Mouse (Mus musculus): ENCODE results near the gene Gps1.
"Not testable (repeated sequence)": the region's sequence is repeated elsewhere in the genome, so short reads cannot be mapped to it uniquely, and the experiment has no call there.

Gene Gps1

GRCm38 (mm10) chr11:120784064-120784791 lies at the start of gene Gps1, which contains the start of gene Rfng:
Gene Gps1, plus strand, starts transcription at chr11:120784272.
Gene Rfng, minus strand, starts transcription at chr11:120784207.
- peak; percentile 80 to 82 for DNase-seq (ENCODE audit: low spot score in 2 of 2)

- DNase-seq (ENCODE audit: low spot score in 2 of 2), result no peak
Observed at GRCm38 (mm10) chr11:120736424-120736823, 47.6 kb upstream of the Gps1 start.

DNA sequence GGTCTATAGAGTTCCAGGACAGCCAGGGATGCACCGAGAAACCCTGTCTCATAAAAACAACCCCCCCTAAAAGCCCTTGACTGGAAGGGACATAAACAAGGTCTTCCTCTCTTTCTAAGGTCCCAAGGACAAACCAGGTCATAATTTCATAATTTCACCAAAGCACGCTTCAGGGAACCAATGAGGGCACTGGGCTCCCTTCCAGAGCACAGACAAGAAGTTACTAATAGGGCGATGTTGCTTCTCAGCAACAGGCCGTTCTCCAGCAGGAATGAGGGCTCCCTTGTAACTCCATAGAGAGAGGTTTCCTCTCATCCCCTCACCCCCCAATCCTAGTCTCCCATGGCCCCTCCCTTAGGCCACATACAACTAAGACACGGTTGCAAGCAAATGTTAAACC lies 43.1 kb upstream of the Gps1 start:
- DNase-seq (ENCODE audit: low spot score in 2 of 2), result no peak

- no peak for DNase-seq (ENCODE audit: low spot score in 2 of 2)
Observed at GRCm38 (mm10) chr11:120744121-120744701, 39.9 kb upstream of the Gps1 start.

GRCm38 (mm10) chr11:120747974-120748373 lies 36.1 kb upstream of the Gps1 start:
- no peak for DNase-seq (ENCODE audit: low spot score in 2 of 2)

DNA sequence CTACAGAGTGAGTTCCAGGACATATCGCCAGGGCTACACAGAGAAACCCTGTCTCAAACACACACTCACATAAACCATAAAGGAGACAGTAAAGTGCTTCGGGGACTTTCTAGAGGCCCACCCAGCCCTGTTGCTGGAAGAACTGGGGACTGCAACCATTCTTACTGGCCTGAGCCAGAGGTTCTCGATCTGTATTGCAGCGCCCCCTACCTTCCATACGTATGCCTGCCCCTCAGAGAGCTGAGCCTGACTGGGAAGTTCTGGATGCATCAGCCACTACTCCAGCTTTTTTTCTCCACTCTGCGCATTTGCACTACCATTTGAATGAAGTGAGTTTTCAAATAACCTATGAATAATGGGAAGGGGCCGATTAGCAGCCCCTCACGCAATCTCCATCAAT lies 34.6 kb upstream of the Gps1 start:
- DNase-seq (ENCODE audit: low spot score in 2 of 2), result no peak

DNA sequence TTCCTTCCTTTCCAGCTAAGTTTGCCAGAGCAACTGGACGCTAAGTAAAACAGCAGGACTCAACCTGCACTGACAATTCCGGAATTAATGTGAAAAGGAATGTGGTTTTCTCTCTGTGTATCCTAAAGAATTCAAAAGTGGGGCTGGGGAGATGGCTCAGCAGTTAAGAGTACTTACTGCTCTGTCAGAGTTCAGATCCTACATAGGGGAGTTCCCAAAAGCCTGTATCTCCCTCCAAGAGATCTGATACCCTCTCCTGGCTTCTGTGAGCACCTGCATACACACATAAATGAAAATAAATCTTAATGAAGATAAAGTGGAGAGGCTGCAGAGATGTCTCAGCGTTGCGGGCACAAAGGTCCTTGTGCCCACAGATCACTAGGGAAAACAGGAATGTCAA lies 32.5 kb upstream of the Gps1 start:
- no peak for DNase-seq (ENCODE audit: low spot score in 2 of 2)

GRCm38 (mm10) chr11:120760236-120760635 lies 23.8 kb upstream of the Gps1 start:
- no peak for DNase-seq (ENCODE audit: low spot score in 2 of 2)

DNA sequence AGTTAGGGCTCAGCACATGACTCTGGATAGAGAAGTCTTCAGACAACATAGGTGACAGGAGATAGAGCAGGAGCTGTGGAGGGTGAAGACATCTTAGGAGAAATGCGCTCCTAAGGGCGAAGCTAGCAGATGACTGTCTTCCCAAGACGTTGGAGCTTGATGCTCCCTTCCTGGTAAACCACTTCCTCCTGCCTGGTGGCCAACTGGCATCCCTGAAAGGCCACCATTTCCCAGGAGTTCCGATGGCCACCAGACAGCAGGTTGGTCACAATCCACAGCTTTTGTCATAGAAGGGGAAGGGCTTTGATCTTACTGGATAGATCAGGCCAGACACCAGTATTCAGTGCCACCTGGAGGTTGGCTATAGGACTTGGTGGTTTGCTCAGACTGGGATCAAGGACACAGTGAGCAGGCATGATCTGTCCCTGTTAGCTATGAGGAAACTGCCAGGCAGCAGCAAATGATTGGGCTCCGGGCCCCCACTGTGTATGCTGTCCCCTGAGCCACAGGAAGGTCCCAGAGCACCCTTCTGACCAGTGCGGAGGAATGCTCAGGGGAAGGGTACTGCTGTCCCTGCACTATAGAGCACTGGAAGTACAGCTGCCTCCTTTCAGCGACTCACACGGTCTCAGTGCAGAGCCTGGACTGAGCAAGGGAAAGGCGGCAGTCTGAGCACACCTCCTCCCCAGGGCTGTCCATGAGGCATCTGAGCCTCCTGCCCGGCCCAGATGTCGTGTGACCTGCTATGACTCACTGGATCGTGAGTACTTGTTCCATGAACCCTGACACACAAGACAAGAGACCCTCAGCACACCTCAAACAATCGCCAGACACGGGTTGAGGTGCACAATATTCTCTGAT lies 22.0 kb upstream of the Gps1 start:
- DNase-seq (ENCODE audit: low spot score in 2 of 2), result no peak

DNA sequence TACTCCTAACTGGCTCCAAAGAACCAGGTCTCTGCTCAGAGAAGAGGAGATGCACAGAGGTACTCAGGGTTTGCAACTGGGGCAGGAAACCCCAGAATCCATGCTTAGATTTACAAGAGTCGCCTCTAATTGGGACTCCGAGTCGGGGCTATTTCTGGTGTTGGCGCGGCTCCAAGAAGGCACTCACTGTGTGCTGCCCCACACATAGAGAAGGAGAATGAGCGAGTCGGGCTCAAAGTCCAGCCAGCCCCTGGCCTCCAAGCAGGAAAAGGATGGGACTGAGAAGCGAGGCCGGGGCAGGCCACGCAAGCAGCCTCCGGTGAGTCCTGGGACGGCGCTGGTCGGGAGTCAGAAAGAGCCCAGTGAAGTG lies 21.4 kb upstream of the Gps1 start, which contains the start of gene Hmga1b:
Hmga1b (plus strand) TSS at position 123 of the 370 bp plus-strand sequence.
- not testable (repeated sequence) for DNase-seq (ENCODE audit: low spot score in 2 of 2)

DNA sequence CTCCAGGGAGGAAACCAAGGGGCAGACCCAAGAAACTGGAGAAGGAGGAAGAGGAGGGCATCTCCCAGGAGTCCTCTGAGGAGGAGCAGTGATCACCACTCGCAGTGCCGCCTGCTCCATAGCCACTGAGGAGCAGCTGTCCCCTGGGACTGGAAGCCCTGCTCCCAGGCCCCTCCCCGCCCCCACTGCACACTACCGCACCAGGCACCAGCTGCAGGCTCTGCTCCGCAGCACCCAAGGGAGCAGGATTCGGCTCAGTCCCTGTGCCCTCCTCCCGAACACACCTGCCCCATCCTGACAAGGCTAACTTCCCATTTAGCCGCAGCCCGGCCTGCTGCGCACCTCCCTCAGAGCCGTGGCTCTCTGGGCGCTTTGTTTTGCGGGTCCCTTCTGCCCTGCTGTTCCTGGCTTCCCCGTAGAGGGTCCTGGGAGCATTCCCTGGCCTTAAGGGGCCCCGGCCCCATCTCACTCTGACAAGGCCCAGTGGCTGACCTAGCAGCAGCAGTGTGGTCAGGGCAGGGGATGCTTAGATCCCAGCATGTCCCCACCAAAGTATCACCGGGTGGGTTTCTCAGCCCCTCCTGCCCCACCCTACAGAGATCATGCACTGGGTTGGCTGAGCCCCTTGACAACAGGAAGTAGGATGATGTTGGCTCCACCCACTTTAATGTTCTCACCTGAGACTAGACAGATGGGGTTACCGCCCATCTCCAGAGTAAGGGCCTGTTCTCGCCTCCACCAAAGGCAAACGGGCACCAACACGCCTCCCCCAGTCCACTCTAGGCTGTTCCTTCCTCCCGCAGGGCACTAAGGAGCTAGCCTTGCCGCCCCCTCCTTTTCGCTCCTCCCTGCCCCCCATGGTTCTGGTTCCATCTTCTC lies 20.7 kb upstream of the Gps1 start:
- DNase-seq (ENCODE audit: low spot score in 2 of 2), result not testable (repeated sequence)

DNA sequence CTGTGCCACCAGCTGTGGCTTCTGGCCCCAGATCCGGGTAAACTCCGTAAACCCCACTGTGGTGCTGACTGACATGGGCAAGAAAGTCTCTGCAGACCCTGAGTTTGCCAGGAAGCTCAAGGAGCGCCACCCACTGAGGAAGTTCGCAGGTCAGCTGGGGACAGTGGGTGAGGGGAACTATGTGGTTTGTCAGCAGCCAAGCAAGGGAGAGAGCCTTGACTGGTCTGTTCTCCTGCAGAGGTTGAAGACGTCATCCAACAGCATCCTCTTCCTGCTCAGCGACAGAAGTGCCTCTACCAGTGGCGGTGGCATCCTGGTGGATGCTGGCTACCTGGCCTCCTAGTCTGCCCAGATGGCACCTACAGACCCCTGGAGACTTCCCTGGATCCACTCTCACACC lies 17.0 kb upstream of the Gps1 start:
- not testable (repeated sequence) for DNase-seq (ENCODE audit: low spot score in 2 of 2)

- no peak for DNase-seq (ENCODE audit: low spot score in 2 of 2)
Observed at GRCm38 (mm10) chr11:120768206-120768605, 15.9 kb upstream of the Gps1 start.

DNA sequence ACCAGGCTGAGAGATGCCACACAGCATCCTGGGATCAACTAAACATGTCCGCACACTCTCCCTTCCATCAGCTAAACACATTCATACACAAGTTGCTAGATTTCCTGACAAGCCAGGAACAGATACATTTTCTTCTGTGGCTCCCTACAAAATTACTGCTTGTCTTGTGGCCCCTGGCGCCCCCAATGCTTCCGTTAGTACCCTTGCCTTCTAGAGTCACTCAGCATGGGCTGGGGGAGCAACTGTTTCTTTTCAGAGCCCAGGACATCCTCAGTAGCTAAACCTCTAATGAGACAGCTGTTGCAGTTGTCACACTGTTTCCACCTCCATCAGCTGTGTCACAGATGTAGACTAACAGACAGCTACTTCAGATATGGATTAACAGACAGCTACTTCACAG lies 11.3 kb upstream of the Gps1 start:
- no peak for DNase-seq (ENCODE audit: low spot score in 2 of 2)

DNA sequence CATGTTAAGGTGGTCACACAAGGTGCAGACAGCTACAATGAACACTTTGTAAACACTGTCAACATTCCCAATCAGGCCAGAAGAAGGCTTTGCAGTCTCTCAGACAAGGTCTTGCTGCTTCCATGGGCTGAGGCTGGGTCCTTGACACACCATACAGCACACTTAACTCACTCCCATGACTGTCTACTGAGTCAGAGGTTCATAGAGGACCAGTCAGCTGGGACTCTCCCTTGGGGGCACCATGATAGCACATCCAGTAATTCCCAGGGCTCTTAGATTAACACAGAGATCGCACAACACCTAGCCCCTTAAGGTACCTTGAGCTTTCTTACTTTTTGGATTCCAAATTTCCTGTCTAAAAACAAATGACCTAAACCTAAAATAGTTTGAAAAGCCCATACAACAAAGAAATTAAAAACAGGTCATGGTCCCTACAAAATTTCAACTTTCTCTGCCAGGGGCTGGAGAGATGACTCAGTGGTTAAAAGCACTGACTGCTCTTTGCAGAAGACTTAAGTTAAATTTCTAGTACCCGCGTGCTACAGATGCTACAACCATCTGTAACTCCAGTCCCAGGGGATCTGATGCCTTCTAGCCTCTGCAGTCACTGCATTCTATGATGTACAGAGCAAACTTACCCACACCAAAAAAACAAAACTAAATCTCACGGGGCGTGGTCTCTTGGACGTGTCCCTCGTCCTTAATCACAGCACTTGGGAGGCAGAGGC lies 10.4 kb upstream of the Gps1 start:
- no peak for DNase-seq (ENCODE audit: low spot score in 2 of 2)

DNA sequence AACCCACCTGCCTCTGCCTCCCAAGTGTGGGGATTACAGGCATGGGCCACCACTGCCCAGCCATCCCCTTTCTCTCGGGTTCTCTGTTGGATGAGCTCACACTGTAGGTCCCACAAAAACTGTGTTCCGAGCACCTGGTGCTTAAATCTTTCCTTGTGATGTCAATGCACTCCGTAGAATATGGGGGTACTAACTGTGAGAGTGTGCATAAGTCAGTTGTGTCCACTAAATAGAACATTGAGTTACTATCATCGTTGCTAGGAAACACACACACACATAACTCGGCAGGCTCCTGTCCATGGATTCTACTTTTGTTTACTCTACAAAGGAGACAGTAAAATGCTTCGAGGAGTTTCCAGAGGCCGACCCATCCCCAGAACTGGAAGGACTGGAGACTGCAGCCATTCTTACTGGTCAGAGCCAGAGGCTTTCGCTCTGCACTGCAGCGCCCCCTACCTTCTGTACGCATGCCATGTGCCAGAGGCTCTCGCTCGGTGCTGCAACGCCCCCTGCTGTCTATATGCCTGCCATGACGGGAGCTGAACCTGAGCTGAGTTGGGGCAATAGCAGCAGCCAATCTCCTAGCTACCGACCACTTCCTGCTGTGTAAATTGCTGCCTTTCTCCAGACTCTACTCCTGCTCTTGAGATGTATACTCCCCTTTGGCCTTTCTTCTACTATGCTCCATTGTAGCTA lies 8.2 kb upstream of the Gps1 start:
- DNase-seq (ENCODE audit: low spot score in 2 of 2), result peak; percentile 87 to 92

GRCm38 (mm10) chr11:120777123-120777522 lies 6.9 kb upstream of the Gps1 start:
- DNase-seq (ENCODE audit: low spot score in 2 of 2), result no peak

DNA sequence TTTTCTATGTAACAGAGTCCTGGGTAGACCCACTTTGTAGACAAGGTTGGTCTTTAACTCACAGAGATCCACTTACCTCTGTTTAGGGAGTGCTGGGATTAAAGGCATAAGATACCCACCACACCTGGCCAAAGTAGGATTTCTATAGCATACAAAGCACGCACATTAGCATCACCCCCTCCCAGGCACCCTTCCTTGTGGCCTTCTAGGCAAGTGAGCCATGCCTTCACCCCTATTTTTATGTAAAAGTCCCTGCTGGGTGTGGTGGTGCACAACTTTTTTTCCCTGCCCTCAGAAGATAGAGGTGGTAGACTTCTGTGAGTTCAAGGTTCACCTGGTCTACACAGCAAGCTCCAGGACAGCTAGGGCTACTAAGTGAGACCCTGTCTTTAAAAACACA lies 4.2 kb upstream of the Gps1 start:
- no peak for DNase-seq (ENCODE audit: low spot score in 2 of 2)

DNA sequence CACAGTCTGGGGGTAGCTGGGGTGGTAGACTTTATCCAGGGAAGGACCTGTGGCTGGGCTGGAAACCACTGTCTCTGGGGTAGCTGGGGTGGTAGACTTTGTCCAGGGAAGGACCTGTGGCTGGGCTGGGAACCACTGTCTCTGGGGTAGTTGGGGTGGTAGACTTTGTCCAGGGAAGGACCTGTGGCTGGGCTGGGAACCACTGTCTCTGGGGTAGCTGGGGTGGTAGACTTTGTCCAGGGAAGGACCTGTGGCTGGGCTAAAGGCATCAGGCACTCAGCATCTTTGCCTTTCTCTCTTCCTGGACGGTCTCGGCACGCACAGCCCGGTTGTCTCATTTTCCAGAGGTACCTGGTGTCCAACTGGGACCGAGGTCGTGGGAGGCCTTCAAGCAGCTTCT lies 2.7 kb upstream of the Gps1 start:
- DNase-seq (ENCODE audit: low spot score in 2 of 2), result not testable (repeated sequence)

DNA sequence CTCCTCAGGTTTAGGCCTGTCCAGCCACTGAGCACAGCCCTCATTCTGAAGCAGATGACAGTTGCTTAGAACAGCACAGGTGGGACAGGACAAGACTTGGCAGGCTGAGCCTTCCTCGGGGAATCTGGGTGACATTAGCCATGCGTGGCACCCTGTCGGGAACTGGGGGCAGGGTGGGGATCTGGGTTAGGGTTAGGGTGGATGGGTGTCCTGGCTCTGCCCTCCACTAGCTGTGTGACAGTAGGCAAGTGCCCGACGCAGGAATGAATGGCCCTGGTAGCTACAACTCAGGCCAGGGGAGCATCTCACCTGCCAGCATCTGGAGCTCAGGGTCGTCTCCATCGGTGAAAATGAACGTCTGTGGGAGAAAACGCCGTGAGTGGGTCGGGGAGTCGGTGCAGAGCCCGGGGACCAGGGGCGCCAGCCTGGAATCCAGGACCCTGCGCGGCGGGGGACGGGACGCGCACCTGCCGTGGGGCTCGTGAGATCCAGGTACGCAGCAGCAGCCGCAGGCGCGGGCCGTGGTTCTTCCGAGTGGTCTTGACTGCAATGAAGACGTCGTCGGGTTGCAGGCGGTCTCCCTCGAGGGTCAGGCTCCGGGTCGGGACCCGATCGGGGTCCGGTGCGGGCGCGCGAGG lies 527 bp upstream of the Gps1 start:
- peak in 1 of 2 experiments; percentile 34 for DNase-seq (ENCODE audit: low spot score in 2 of 2)
